Mouse (Mus musculus) adrenal gland, postnatal 25 days (tissue): ENCODE data around the gene Txndc15. TPM values are rescaled to one million over a fixed set of nuclear protein-coding genes. Genes with fewer than 3 reads are reported as not detected.
"Not testable (repeated sequence)": the region's sequence is repeated elsewhere in the genome, so short reads cannot be mapped to it uniquely, and the experiment has no call there.

Experiments
- DNase-seq: peaks from one replicate; pipeline ENCODE4 v3.0.0; 2021; ENCODE audit warnings: mixed read lengths
- long read RNA-seq: library from polyadenylated mRNA; stranded (forward); transcript quantifications from one replicate; pipeline ENCODE4 v2.0.0, GENCODE M21; 2021
- total RNA-seq: library from RNA; stranded (reverse); gene quantifications from 2 replicates; pipeline ENCODE4 v1.2.3, GENCODE M21; 2021

Txndc15 gene
- 58.1 and 65.7 TPM in 2 replicates for total RNA-seq
- long read RNA-seq, transcript Txndc15-201 (5 exons, 1,527 nt): major isoform, 203 of 225 reads
- long read RNA-seq, partial matches to known transcripts: 4 of 225 reads
- long read RNA-seq, other reads (novel, unspliced or antisense): 18 of 225 reads

GRCm38 (mm10) chr13:55714501-55715166 lies at the start of gene Txndc15:
Gene Txndc15 (plus strand): TSS chr13:55714650.
- peak; percentile 90 for DNase-seq

GRCm38 (mm10) chr13:55668550-55668949 lies 45.9 kb upstream of the Txndc15 start:
- DNase-seq: peak; percentile 61

- DNase-seq: no peak
Observed at GRCm38 (mm10) chr13:55672711-55673110, 41.7 kb upstream of the Txndc15 start.

- no peak for DNase-seq
Observed at GRCm38 (mm10) chr13:55677364-55677763, 37.1 kb upstream of the Txndc15 start.

GRCm38 (mm10) chr13:55682201-55682600 lies 32.2 kb upstream of the Txndc15 start:
- DNase-seq: no peak

GRCm38 (mm10) chr13:55683581-55683980 lies 30.9 kb upstream of the Txndc15 start:
- DNase-seq: peak; percentile 22

- DNase-seq: no peak
Observed at GRCm38 (mm10) chr13:55686107-55686633, 28.3 kb upstream of the Txndc15 start.

- DNase-seq: no peak
Observed at GRCm38 (mm10) chr13:55687927-55688602, 26.4 kb upstream of the Txndc15 start.

GRCm38 (mm10) chr13:55692535-55693242 lies 21.8 kb upstream of the Txndc15 start, which contains the start of gene B230219D22Rik:
Gene B230219D22Rik (plus strand): TSS chr13:55693124.
- DNase-seq: peak; percentile 89

GRCm38 (mm10) chr13:55693243-55693721 lies 21.2 kb upstream of the Txndc15 start:
- DNase-seq: peak; percentile 57

- no peak for DNase-seq
Observed at GRCm38 (mm10) chr13:55694110-55694509, 20.3 kb upstream of the Txndc15 start.

- DNase-seq: not testable (repeated sequence)
Observed at GRCm38 (mm10) chr13:55695989-55696388, 18.5 kb upstream of the Txndc15 start.

- no peak for DNase-seq
Observed at GRCm38 (mm10) chr13:55704301-55704700, 10.1 kb upstream of the Txndc15 start.

- DNase-seq: no peak
Observed at GRCm38 (mm10) chr13:55712846-55713245, 1.6 kb upstream of the Txndc15 start.

GRCm38 (mm10) chr13:55715167-55715512 lies 690 bp downstream of the Txndc15 start:
- no peak for DNase-seq

- no peak for DNase-seq
Observed at GRCm38 (mm10) chr13:55715908-55716510, 1.6 kb downstream of the Txndc15 start.

- no peak for DNase-seq
Observed at GRCm38 (mm10) chr13:55721516-55721915, 7.1 kb downstream of the Txndc15 start.

- DNase-seq: no peak
Observed at GRCm38 (mm10) chr13:55721995-55722394, 7.5 kb downstream of the Txndc15 start.

- no peak for DNase-seq
Observed at GRCm38 (mm10) chr13:55726598-55727119, 12.2 kb downstream of the Txndc15 start.

- DNase-seq: peak; percentile 91
Observed at GRCm38 (mm10) chr13:55727120-55727838, 12.8 kb downstream of the Txndc15 start, which contains the start of gene Pcbd2. Gene Pcbd2 (plus strand): TSS chr13:55727368.

- DNase-seq: peak; percentile 42
Observed at GRCm38 (mm10) chr13:55727839-55728238, 13.4 kb downstream of the Txndc15 start.
